In genomic region chrX:52912826-52913701, GRCm38 (mm10) we compare ENCODE assay signal across 8 mouse cellular contexts. TPM values are rescaled to one million over a fixed set of nuclear protein-coding genes. Genes with fewer than 3 reads are reported as not detected.
DNase-seq lines count a peak whose midpoint lies in the region; ATAC-seq and TF ChIP-seq lines count a peak whose summit lies in the region.

No protein-coding gene starts in this region.

- peak overlapping the region; percentile 83 for H3K9ac ChIP-seq in embryonic facial prominence, embryonic 12.5 days
- H3K9ac ChIP-seq in hindbrain, postnatal 0 days (replicated peaks; ENCODE audit: low read length), result peak overlapping the region; percentile 75
- H3K9ac ChIP-seq in midbrain, embryonic 15.5 days, result peak overlapping the region; percentile 77

- peak; percentile 3 for DNase-seq in heart, adult 8-10 months (ENCODE audit: low spot score)
- no peak for DNase-seq in heart, postnatal 25 days (ENCODE audit: low spot score)
- DNase-seq in hindbrain, postnatal 0 days (ENCODE audit: low spot score), result peak; percentile 31
- DNase-seq in layer of hippocampus, adult 11-12 months (ENCODE audit: low spot score), result no peak

- 0 out of 2 replicates have a peak, but pooled peaks cover 3% of the 10 kb centered on the region for H3K27me3 ChIP-seq in E14TG2a.4 (ENCODE audit: insufficient read depth, low read length)
- H3K27me3 ChIP-seq in embryonic facial prominence, embryonic 12.5 days, result no peaks in the 10 kb centered on the region
- no peaks in the 10 kb centered on the region for H3K27me3 ChIP-seq in hindbrain, postnatal 0 days (ENCODE audit: insufficient read depth, low read length)
- no peaks in the 10 kb centered on the region for H3K27me3 ChIP-seq in midbrain, embryonic 15.5 days (replicated peaks)

- no peak for TF ChIP-seq CTCF in E14TG2a.4 (conservative IDR thresholded peaks at IDR 0.05; ENCODE audit: low read length)
- TF ChIP-seq CTCF in hindbrain, postnatal 0 days (IDR thresholded peaks at IDR 0.05; ENCODE audit: low read depth), result no peak

- peak overlapping the region; percentile 47 for H3K4me2 ChIP-seq in embryonic facial prominence, embryonic 12.5 days (replicated peaks)
- peak overlapping the region; percentile 55 for H3K4me2 ChIP-seq in hindbrain, postnatal 0 days (ENCODE audit: low read depth, low read length)
- H3K4me2 ChIP-seq in midbrain, embryonic 15.5 days, result peak overlapping the region; percentile 48

- no peaks in the 10 kb centered on the region for H3K36me3 ChIP-seq in E14TG2a.4 (ENCODE audit: insufficient read depth, low read length)
- no peaks in the 10 kb centered on the region for H3K36me3 ChIP-seq in embryonic facial prominence, embryonic 12.5 days
- H3K36me3 ChIP-seq in hindbrain, postnatal 0 days (ENCODE audit: insufficient read depth, low read length), result no peaks in the 10 kb centered on the region
- H3K36me3 ChIP-seq in midbrain, embryonic 15.5 days (replicated peaks), result no peaks in the 10 kb centered on the region

- WGBS in embryonic facial prominence, embryonic 12.5 days, result 19% methylated on average over 31 of the region's 31 CpGs
- WGBS in hindbrain, postnatal 0 days, result 29% methylated on average over 31 of the region's 31 CpGs
- 20% methylated on average over 31 of the region's 31 CpGs for WGBS in midbrain, embryonic 15.5 days

- no peak overlapping the region for H3K27ac ChIP-seq in embryonic facial prominence, embryonic 12.5 days
- H3K27ac ChIP-seq in hindbrain, postnatal 0 days, result peak overlapping the region; percentile 92
- H3K27ac ChIP-seq in midbrain, embryonic 15.5 days, result peak overlapping the region; percentile 96

- no peaks in the 10 kb centered on the region for H3K9me3 ChIP-seq in E14TG2a.4 (ENCODE audit: low read length)
- no peaks in the 10 kb centered on the region for H3K9me3 ChIP-seq in embryonic facial prominence, embryonic 12.5 days
- no peaks in the 10 kb centered on the region for H3K9me3 ChIP-seq in hindbrain, postnatal 0 days (ENCODE audit: low read length)
- H3K9me3 ChIP-seq in midbrain, embryonic 15.5 days, result no peaks in the 10 kb centered on the region

- H3K4me1 ChIP-seq in E14TG2a.4 (replicated peaks; ENCODE audit: low read depth, low read length), result peaks cover 18% of the 10 kb centered on the region
- no peaks in the 10 kb centered on the region for H3K4me1 ChIP-seq in embryonic facial prominence, embryonic 12.5 days
- no peaks in the 10 kb centered on the region for H3K4me1 ChIP-seq in hindbrain, postnatal 0 days (ENCODE audit: insufficient read depth, low read length)
- H3K4me1 ChIP-seq in midbrain, embryonic 15.5 days, result 0 out of 2 replicates have a peak, but pooled peaks cover 4% of the 10 kb centered on the region

- intact Hi-C loops in heart, postnatal 25 days (cut with DNase I), result no loop called here

- ATAC-seq in embryonic facial prominence, embryonic 12.5 days (ENCODE audit: insufficient number of reproducible peaks, insufficient read depth, low FRiP score, low TSS enrichment), result no peak
- ATAC-seq in hindbrain, postnatal 0 days, result no peak
- ATAC-seq in midbrain, embryonic 15.5 days (replicated peaks), result no peak
- no peak for ATAC-seq in erythroid progenitor cell, adult 5-6 weeks (replicated peaks; ENCODE audit: low FRiP score, poor library complexity, severe bottlenecking)

- peak overlapping the region; percentile 85 for H3K4me3 ChIP-seq in E14TG2a.4 (replicated peaks; ENCODE audit: low read length)
- H3K4me3 ChIP-seq in embryonic facial prominence, embryonic 12.5 days, result peak overlapping the region; percentile 60
- peak overlapping the region; percentile 60 for H3K4me3 ChIP-seq in hindbrain, postnatal 0 days (ENCODE audit: low read length)
- H3K4me3 ChIP-seq in midbrain, embryonic 15.5 days, result peak overlapping the region; percentile 65

RNA-seq across cellular contexts. Expression of gene Phf6, which starts 1.0 kb away (rescaled TPM):
- total RNA-seq in heart, adult 8-10 months (2022), result 1 to 10 TPM; 4.3 to 6.9 (median 5.4) TPM
- total RNA-seq in heart, postnatal 25 days (2021), result 1 to 10 TPM; 4.1 to 5.2 TPM
- polyA plus RNA-seq in embryonic facial prominence, embryonic 12.5 days (2016; fragmentation: Nextera tagmentation; extraction: Ambion mirVana), result 87.3 and 94.8 TPM in 2 replicates
- total RNA-seq in hindbrain, postnatal 0 days (2014; rRNA removed), result 29.7 and 32.9 TPM in 2 replicates
- 34.6 and 35.4 TPM in 2 replicates for polyA plus RNA-seq in hindbrain, postnatal 0 days (2015; fragmentation: Nextera tagmentation; extraction: Ambion mirVana)
- polyA plus RNA-seq in midbrain, embryonic 15.5 days (2015; fragmentation: Nextera tagmentation; extraction: Ambion mirVana), result 65.0 and 71.3 TPM in 2 replicates
- 23.5 and 27.8 TPM in 2 replicates for total RNA-seq in erythroid progenitor cell, adult 5-6 weeks (2015; ENCODE audit: low replicate concordance)
- total RNA-seq in erythroid progenitor cell, adult 5-6 weeks (2017; ENCODE audit: low replicate concordance), result 15.2 and 18.9 TPM in 2 replicates

Comparison
In these comparisons a context has a peak if more than half of its experiments do, and no peak if none do; other contexts are left out.
1. DNase-seq: peak in heart, adult 8-10 months (single experiment) and hindbrain, postnatal 0 days (single experiment); none in heart, postnatal 25 days (single experiment) and layer of hippocampus, adult 11-12 months (single experiment).
2. Peak in every context shown above with its lines, with median percentiles within 50 percentile points of each other: H3K4me3 ChIP-seq, H3K4me2 ChIP-seq and H3K9ac ChIP-seq.